Mouse (Mus musculus): ENCODE results near the gene Fam178b. TPM values are rescaled to one million over a fixed set of nuclear protein-coding genes. Genes with fewer than 3 reads are reported as not detected.
"Not testable (repeated sequence)": the region's sequence is repeated elsewhere in the genome, so short reads cannot be mapped to it uniquely, and the experiment has no call there.

The Fam178b gene
- polyA plus RNA-seq, 2 experiments, result 0.21 to 0.27 TPM

DNA sequence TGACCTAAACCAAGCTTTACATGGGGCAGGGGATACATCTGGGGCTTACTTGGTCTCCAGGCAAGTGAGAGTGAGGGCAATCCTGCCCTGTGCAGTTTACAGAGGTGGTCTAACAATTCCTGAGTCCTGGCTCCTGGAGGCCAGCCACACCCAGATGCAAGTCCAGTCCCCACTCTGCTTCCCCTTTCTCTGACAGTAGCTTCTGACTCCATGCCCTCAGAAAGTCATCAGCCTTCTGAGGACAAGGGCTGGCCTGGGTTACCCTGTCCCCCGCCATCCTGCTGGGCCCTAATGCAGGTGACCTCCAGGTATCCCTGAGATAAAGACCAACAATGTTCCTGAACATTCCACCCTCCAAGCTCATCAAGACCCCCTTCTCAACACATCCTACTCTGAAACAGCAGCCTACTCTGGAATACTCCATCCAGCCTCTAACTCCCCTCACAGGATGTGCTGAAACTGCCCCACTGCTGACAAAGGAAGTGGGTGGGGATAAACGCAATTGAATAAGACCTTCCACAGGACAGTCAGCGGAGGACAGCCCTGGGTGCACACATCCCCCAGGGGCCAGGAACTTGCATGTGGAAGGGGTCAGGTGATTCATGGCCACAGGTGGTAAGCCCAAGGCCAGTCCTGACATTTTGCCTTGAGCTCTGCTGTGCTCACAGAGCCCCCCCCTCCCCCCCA is 52.8 kb downstream of the Fam178b start:
- H3K4me3 ChIP-seq (ENCODE audit: insufficient read depth in 1 of 2, low read depth in 2 of 2, low read length in 2 of 2), result no peak overlapping the region
- H3K27ac ChIP-seq, result no peak overlapping the region
- WGBS (ENCODE audit: insufficient replicate concordance), result 38% methylated on average over 3 of the region's 3 CpGs
- H3K9ac ChIP-seq (replicated peaks), result no peak overlapping the region
- H3K27me3 ChIP-seq (ENCODE audit: control insufficient read depth, insufficient read depth, low read length), result no peaks in the 10 kb centered on the region
- no peaks in the 10 kb centered on the region for H3K36me3 ChIP-seq (replicated peaks; ENCODE audit: control insufficient read depth, insufficient read depth, low read depth)
- ATAC-seq (ENCODE audit: insufficient read depth), result no peak
- TF ChIP-seq EP300 (IDR thresholded peaks at IDR 0.05; ENCODE audit: low read depth), result no peak
- TF ChIP-seq CTCF (IDR thresholded peaks at IDR 0.05; ENCODE audit: low read depth), result no peak
- H3K9me3 ChIP-seq (ENCODE audit: control insufficient read depth, low read length), result no peaks in the 10 kb centered on the region
- no peak for DNase-seq (ENCODE audit: low read depth in 3 of 3, low spot score in 3 of 3)
- no peak overlapping the region for H3K4me2 ChIP-seq (ENCODE audit: low read depth)
- H3K4me1 ChIP-seq (replicated peaks; ENCODE audit: control insufficient read depth in 2 of 2, insufficient read depth in 2 of 2, low read length in 1 of 2), result no peaks in the 10 kb centered on the region

DNA sequence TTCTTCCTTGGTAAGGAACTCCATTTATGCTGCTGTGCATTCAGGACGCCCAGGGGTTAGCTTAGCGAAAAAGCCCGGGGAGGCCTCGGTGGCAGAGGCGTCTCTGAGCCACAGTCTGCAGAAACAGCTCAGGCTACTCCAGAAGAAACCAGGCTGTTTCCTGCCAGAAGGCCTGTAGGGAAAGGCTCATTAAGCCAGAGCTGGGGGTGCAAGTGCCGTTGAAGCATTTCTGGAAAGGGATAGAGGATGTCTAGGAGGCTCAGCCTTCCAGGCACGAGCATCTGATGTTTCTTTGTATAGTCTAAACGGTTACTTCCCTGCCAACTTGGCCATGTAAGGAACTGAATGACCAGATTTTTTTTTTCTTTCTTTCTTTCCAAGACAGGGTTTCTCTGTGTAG is 54.4 kb downstream of the Fam178b start:
- 43% methylated on average over 8 of the region's 8 CpGs for WGBS (ENCODE audit: insufficient replicate concordance)
- Histone ChIP-seq H3K4me2 (ENCODE audit: low read depth) (no peak overlapping the region), H3K4me1 (replicated peaks; ENCODE audit: control insufficient read depth in 2 of 2, insufficient read depth in 2 of 2, low read length in 1 of 2) (no peaks in the 10 kb centered on the region), H3K36me3 (replicated peaks; ENCODE audit: control insufficient read depth, insufficient read depth, low read depth) (no peaks in the 10 kb centered on the region), H3K27me3 (ENCODE audit: control insufficient read depth, insufficient read depth, low read length) (no peaks in the 10 kb centered on the region), H3K9me3 (ENCODE audit: control insufficient read depth, low read length) (no peaks in the 10 kb centered on the region), H3K9ac (replicated peaks) (no peak overlapping the region), H3K4me3 (ENCODE audit: insufficient read depth in 1 of 2, low read depth in 2 of 2, low read length in 2 of 2) (no peak overlapping the region), H3K27ac (no peak overlapping the region)
- TF ChIP-seq EP300 (IDR thresholded peaks at IDR 0.05; ENCODE audit: low read depth) (no peak), CTCF (IDR thresholded peaks at IDR 0.05; ENCODE audit: low read depth) (no peak)
- no peak for DNase-seq (ENCODE audit: low read depth in 3 of 3, low spot score in 3 of 3)
- ATAC-seq (ENCODE audit: insufficient read depth), result no peak

DNA sequence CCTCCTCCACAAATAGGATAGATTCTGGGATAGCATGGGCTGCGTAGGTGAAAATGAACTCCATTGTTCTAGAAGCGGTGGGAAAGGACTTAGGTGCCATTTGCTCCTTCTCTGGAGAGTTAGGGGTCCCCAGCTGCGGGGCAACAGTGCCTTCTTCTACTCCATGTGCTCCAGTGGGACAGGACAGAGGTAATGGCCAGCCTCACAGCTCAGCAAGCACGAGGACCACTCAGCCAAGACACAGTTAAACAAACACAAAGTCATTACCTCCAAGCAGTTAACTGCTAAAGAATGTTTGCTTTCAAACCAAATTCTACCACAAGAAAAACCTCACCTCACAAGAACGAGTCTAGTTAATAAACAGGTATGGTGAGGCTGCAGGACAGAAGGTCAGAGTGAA is 57.5 kb downstream of the Fam178b start:
- Histone ChIP-seq H3K36me3 (replicated peaks; ENCODE audit: control insufficient read depth, insufficient read depth, low read depth) (no peaks in the 10 kb centered on the region), H3K9me3 (ENCODE audit: control insufficient read depth, low read length) (no peaks in the 10 kb centered on the region), H3K4me3 (ENCODE audit: insufficient read depth in 1 of 2, low read depth in 2 of 2, low read length in 2 of 2) (no peak overlapping the region), H3K4me2 (ENCODE audit: low read depth) (no peak overlapping the region), H3K4me1 (replicated peaks; ENCODE audit: control insufficient read depth in 2 of 2, insufficient read depth in 2 of 2, low read length in 1 of 2) (no peaks in the 10 kb centered on the region), H3K27ac (no peak overlapping the region), H3K27me3 (ENCODE audit: control insufficient read depth, insufficient read depth, low read length) (no peaks in the 10 kb centered on the region), H3K9ac (replicated peaks) (no peak overlapping the region)
- DNase-seq (ENCODE audit: low read depth in 3 of 3, low spot score in 3 of 3), result no peak
- ATAC-seq (ENCODE audit: insufficient read depth), result no peak
- 47% methylated on average over 5 of the region's 5 CpGs for WGBS (ENCODE audit: insufficient replicate concordance)
- TF ChIP-seq EP300 (IDR thresholded peaks at IDR 0.05; ENCODE audit: low read depth) (no peak), CTCF (IDR thresholded peaks at IDR 0.05; ENCODE audit: low read depth) (no peak)

DNA sequence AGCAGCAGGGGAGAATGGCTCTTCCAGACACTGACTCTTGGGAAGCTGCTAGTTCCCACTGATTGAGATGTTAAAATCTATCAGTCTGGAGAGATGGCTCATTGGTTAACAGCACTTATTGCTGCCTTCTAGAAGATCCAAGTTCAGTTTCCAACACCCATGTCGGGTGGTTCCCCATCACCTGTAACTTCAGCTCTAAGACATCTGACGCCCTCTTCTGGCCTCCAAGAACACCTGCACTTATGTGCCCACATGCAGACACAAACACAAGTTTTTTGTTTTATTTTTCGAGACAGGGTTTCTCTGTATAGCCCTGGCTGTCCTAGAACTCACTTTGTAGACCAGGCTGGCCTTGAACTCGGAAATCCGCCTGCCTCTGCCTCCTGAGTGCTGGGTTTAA is 67.0 kb downstream of the Fam178b start:
- peak; percentile 22; the same call in 1 of the 2 replicates for TF ChIP-seq CTCF (IDR thresholded peaks at IDR 0.05; ENCODE audit: low read depth)
- H3K27me3 ChIP-seq (ENCODE audit: control insufficient read depth, insufficient read depth, low read length); H3K4me2 ChIP-seq (ENCODE audit: low read depth); H3K9me3 ChIP-seq (ENCODE audit: control insufficient read depth, low read length); H3K4me3 ChIP-seq (ENCODE audit: insufficient read depth in 1 of 2, low read depth in 2 of 2, low read length in 2 of 2); H3K9ac ChIP-seq (replicated peaks); DNase-seq (ENCODE audit: low read depth in 3 of 3, low spot score in 3 of 3); H3K4me1 ChIP-seq (replicated peaks; ENCODE audit: control insufficient read depth in 2 of 2, insufficient read depth in 2 of 2, low read length in 1 of 2); ATAC-seq (ENCODE audit: insufficient read depth); H3K27ac ChIP-seq; H3K36me3 ChIP-seq (replicated peaks; ENCODE audit: control insufficient read depth, insufficient read depth, low read depth): not testable (repeated sequence)
- WGBS (ENCODE audit: insufficient replicate concordance), result 51% methylated on average over 5 of the region's 5 CpGs

DNA sequence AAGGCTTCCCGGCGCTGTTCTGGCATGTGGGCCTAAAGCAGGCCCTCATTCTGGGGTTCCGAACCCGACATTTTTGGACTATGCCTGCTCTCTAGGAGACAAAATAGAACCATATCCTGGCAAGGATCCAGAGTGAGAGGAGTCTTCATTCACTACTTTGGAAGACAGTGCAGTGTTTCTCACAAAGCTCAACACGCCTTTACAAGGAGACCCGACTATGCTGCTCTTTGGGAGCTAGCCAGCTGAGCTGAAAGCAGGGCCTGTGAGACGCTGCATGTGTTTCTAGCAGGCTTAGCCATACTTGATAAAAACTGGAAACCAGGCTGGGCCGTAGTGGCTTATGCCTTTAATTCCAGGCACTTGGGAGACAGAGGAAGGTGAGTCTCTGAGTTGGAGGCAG is 67.8 kb downstream of the Fam178b start:
- Histone ChIP-seq H3K27me3 (ENCODE audit: control insufficient read depth, insufficient read depth, low read length) (no peaks in the 10 kb centered on the region), H3K36me3 (replicated peaks; ENCODE audit: control insufficient read depth, insufficient read depth, low read depth) (no peaks in the 10 kb centered on the region), H3K9me3 (ENCODE audit: control insufficient read depth, low read length) (no peaks in the 10 kb centered on the region), H3K27ac (no peak overlapping the region), H3K9ac (replicated peaks) (no peak overlapping the region), H3K4me1 (replicated peaks; ENCODE audit: control insufficient read depth in 2 of 2, insufficient read depth in 2 of 2, low read length in 1 of 2) (no peaks in the 10 kb centered on the region), H3K4me3 (ENCODE audit: insufficient read depth in 1 of 2, low read depth in 2 of 2, low read length in 2 of 2) (no peak overlapping the region), H3K4me2 (ENCODE audit: low read depth) (no peak overlapping the region)
- DNase-seq (ENCODE audit: low read depth in 3 of 3, low spot score in 3 of 3) (no peak), ATAC-seq (ENCODE audit: insufficient read depth) (no peak)
- 73% methylated on average over 8 of the region's 8 CpGs for WGBS (ENCODE audit: insufficient replicate concordance)
- no peak for TF ChIP-seq CTCF (IDR thresholded peaks at IDR 0.05; ENCODE audit: low read depth)
- TF ChIP-seq EP300 (IDR thresholded peaks at IDR 0.05; ENCODE audit: low read depth), result no peak
